Mouse (Mus musculus) heart, embryonic 10.5 days (tissue): Measurements from ENCODE around the gene Rab5c. TPM values are rescaled to one million over a fixed set of nuclear protein-coding genes. Genes with fewer than 3 reads are reported as not detected.
A peak's percentile ranks its signal among the peaks of the same experiment; 100 is the strongest.

Source experiments
- DNase-seq: peaks from one replicate; pipeline ENCODE4 v3.0.0-alpha.2; 2017; ENCODE audit warnings: low spot score
- H3K27ac ChIP-seq: fragments of 300-500 bp; sonication (generic); 2 replicates; pipeline ENCODE4 v1.5.1; 2016; ENCODE audit warnings: mild to moderate bottlenecking
- H3K27me3 ChIP-seq: fragments of 300-500 bp; sonication (generic); 2 replicates; pipeline ENCODE4 v1.6.1; 2016; ENCODE audit warnings: mild to moderate bottlenecking; ENCODE audit not compliant: poor library complexity, insufficient read depth, severe bottlenecking
- H3K36me3 ChIP-seq: fragments of 300-500 bp; sonication (generic); 2 replicates; pipeline ENCODE4 v1.6.1; 2016; ENCODE audit warnings: mild to moderate bottlenecking, moderate library complexity
- H3K4me1 ChIP-seq: fragments of 300-500 bp; sonication (generic); 2 replicates; pipeline ENCODE4 v1.6.1; 2016; ENCODE audit warnings: mild to moderate bottlenecking
- H3K4me3 ChIP-seq: fragments of 300-500 bp; sonication (generic); 2 replicates; pipeline ENCODE4 v1.5.1; 2016; ENCODE audit warnings: mild to moderate bottlenecking, moderate library complexity
- H3K9me3 ChIP-seq: fragments of 300-500 bp; sonication (generic); 2 replicates; pipeline ENCODE4 v1.6.1; 2016; ENCODE audit warnings: mild to moderate bottlenecking, moderate library complexity
- WGBS: fragments of 180-500 bp; shearing (Covaris S2); methylation state at CpG from one replicate; pipeline ENCODE4 v1.1.7; 2016; 5-methylcytosine and 5-hydroxymethylcytosine counted together
- polyA plus RNA-seq: library from polyadenylated mRNA; unstranded; fragments of >200 nt; fragmentation: Nextera tagmentation; extraction: Ambion mirVana; gene quantifications from 2 replicates; pipeline ENCODE4 v1.2.1, GENCODE M21; 2016

Rab5c gene
- polyA plus RNA-seq, 1 experiment from 2014 or later = 13.9 TPM

DNA sequence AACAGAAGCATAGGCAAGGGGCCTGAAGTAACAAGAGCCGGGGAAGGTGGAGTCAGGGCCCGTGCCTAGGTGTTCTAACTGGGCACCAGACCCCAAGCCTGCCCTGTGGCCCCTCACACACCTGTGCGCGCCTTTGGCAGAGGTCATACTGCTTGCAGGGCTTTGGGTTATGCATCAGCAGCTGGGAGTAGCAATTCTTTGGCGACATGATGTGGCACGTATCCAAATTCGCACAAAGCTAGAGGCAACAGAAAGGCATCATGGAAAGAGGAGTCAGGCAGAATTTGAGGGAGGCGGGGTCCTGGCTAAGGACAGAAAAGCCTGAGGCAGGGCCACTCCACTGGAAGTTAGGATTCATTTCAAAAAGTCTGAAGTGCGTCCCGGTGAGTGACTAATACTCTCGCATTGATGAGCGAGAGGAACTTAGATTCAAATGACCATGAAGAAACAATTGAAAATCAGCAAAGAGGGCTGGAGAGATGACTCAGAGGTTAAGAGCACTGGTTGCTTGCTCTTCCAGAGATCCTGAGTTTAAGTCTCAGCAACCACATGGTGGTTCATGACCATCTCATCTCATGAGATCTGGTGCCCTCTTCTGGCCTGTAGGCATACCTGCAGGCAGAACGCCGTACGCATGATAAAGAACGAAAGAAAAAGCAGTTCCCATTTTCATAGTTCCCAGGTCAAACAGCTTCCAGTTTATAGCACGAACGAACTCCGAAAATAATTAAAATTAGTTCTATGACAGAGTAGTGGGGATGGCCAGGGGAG lies 35.7 kb downstream of the Rab5c start:
- DNase-seq = peak; percentile 86
- Histone ChIP-seq H3K27ac (no peak overlapping the region), H3K9me3 (no peaks in the 10 kb centered on the region), H3K4me3 (peak overlapping the region; percentile 40; the same call in 1 of the 2 replicates), H3K36me3 (peaks cover 31% of the 10 kb centered on the region), H3K4me1 (peaks cover 18% of the 10 kb centered on the region), H3K27me3 (peaks cover 16% of the 10 kb centered on the region; the same call in 1 of the 2 replicates)
- 36% methylated on average over 19 of the region's 19 CpGs for WGBS

DNA sequence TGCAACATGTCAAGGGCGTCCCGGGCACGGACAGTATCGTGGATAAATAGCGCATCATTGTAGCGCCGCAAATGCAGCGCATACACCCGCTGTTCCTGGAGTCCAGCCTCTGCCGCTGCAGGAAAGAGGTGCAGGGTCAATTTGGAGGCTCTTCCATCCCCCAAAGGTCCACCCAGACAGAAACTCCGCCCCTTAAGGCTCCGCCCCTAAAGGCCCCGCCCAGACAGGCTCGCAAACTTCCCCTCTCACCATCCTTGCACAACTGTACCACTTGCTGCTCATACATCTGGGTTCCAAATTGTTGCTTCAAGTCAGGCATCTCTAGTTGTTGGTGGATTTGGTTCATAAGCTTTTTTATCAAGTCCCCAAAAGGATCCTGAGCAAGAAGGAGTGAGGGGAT lies 36.7 kb downstream of the Rab5c start:
- DNase-seq = no peak
- Histone ChIP-seq H3K27ac (no peak overlapping the region), H3K4me3 (peak overlapping the region; percentile 43), H3K36me3 (peaks cover 22% of the 10 kb centered on the region), H3K9me3 (no peaks in the 10 kb centered on the region), H3K4me1 (peaks cover 18% of the 10 kb centered on the region), H3K27me3 (peaks cover 18% of the 10 kb centered on the region; the same call in 1 of the 2 replicates)
- WGBS = 5% methylated on average over 14 of the region's 14 CpGs

- Histone ChIP-seq H3K36me3 (peaks cover 16% of the 10 kb centered on the region), H3K27me3 (peaks cover 18% of the 10 kb centered on the region; the same call in 1 of the 2 replicates), H3K4me1 (peaks cover 18% of the 10 kb centered on the region), H3K9me3 (no peaks in the 10 kb centered on the region), H3K27ac (no peak overlapping the region), H3K4me3 (no peak overlapping the region)
- no peak for DNase-seq
- 71% methylated on average over 3 of the region's 3 CpGs for WGBS
Observed at GRCm38 (mm10) chr11:100700710-100701109, 37.3 kb downstream of the Rab5c start.

GRCm38 (mm10) chr11:100697921-100698320 lies 40.1 kb downstream of the Rab5c start:
- Histone ChIP-seq H3K27me3 (peaks cover 19% of the 10 kb centered on the region), H3K36me3 (no peaks in the 10 kb centered on the region), H3K4me1 (peaks cover 20% of the 10 kb centered on the region), H3K27ac (no peak overlapping the region; the same call in 1 of the 2 replicates), H3K4me3 (no peak overlapping the region), H3K9me3 (no peaks in the 10 kb centered on the region)
- 73% methylated on average over 7 of the region's 7 CpGs for WGBS
- DNase-seq = no peak

DNA sequence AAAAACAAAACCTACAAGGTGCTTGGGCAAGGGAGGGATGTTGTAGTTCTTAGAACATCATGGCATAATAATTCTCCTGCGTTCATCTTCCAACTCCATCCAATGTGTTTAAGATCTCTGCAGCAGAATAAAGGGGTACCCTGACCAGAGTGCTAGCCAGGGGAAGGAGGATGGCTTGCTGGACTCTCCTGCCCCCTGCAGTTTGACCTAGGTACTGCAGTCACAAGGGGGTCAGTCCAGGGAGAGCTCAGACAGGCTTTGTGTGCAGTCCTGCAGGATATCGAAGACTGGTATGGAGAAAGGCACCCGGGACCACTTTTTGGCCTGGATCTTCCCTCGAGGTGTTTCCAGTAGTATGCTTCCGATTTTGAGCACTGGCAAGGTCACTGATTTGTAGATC lies 43.1 kb downstream of the Rab5c start:
- no peaks in the 10 kb centered on the region for H3K36me3 ChIP-seq
- peaks cover 42% of the 10 kb centered on the region for H3K27me3 ChIP-seq
- no peak overlapping the region for H3K4me3 ChIP-seq
- peaks cover 19% of the 10 kb centered on the region for H3K4me1 ChIP-seq
- no peak overlapping the region for H3K27ac ChIP-seq
- 39% methylated on average over 5 of the region's 5 CpGs for WGBS
- H3K9me3 ChIP-seq = no peaks in the 10 kb centered on the region
- peak; percentile 86 for DNase-seq

DNA sequence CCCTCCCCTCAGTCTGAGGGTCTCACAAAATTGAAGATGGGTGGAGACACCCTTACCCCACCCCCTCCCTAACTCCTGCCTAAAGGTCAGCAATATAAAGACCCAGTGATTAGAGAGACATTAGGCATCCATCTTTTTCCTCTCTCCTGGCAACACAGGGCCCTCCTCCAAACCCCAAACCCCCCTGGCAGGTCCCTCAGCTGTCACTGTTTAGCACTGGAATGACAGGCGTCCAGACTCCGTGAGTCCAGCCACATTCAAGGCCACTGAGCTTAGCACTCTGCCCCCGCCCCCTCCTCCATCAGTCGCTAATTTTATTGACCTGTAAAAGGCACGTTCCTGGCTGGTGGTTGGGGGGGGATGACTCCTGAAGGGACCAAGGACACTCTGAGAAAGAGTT lies 44.9 kb downstream of the Rab5c start:
- Histone ChIP-seq H3K27ac (no peak overlapping the region), H3K27me3 (peaks cover 44% of the 10 kb centered on the region), H3K4me3 (no peak overlapping the region), H3K9me3 (no peaks in the 10 kb centered on the region), H3K36me3 (no peaks in the 10 kb centered on the region), H3K4me1 (peaks cover 19% of the 10 kb centered on the region)
- no peak for DNase-seq
- WGBS = 30% methylated on average over 5 of the region's 5 CpGs

DNA sequence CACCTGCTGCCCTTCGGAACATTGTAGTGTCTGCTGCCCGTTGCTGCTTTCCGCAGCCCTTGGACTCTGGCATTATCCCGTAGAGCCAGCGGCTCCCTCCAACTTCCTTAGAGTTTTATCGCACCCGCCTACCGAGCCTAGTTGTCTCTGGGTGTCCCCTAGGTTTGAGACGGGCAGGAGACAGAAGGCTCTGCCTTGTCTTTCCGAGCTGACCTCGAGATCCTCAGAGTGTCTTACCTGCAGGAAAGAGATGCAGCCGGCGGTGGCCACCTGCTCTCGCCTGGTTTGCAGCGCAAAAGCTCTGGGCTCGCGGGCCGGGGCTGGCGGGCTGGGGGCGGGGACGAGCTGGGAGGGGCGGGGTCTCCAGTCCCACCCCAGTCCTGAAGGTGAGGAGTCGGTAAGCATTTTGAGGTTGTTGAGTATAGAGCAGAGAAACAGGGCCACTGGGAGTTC lies 45.8 kb downstream of the Rab5c start, which contains the start of gene Zfp385c:
Gene Zfp385c (minus strand): TSS at position 292 of the 453 bp plus-strand sequence.
- H3K4me3 ChIP-seq = peak within 1 kb of the TSS; percentile 58
- H3K4me1 ChIP-seq = peaks cover 19% of the 10 kb centered on the region
- DNase-seq = no peak
- 3% methylated on average over 23 of the region's 23 CpGs for WGBS
- H3K36me3 ChIP-seq = no peaks in the 10 kb centered on the region
- H3K9me3 ChIP-seq = no peaks in the 10 kb centered on the region
- H3K27ac ChIP-seq = no peak within 1 kb of the TSS
- peaks cover 44% of the 10 kb centered on the region for H3K27me3 ChIP-seq

DNA sequence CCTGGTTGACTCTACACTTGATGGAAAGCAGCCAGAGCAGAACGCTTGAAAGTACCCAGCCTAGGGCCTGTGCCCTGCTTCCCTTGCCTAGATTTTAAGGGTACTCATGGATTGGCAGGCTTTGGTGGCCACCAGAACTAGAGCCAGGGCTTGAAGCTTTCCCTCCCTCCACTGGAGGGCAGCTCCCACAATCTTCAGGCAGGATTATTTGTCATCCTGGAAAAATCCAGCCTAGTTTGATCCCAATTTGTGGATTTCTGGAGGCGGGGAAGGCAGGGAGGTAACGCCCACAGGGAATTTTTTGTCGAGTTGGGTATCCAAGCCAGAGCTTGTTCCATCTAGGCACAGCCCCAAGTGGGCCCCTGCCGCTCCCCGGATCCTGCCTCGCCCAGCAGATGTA lies 47.6 kb downstream of the Rab5c start:
- no peak for DNase-seq
- peaks cover 19% of the 10 kb centered on the region for H3K4me1 ChIP-seq
- WGBS = 69% methylated on average over 7 of the region's 7 CpGs
- no peak overlapping the region for H3K27ac ChIP-seq
- H3K36me3 ChIP-seq = no peaks in the 10 kb centered on the region
- H3K9me3 ChIP-seq = no peaks in the 10 kb centered on the region
- H3K4me3 ChIP-seq = no peak overlapping the region
- H3K27me3 ChIP-seq = peaks cover 41% of the 10 kb centered on the region

- peaks cover 19% of the 10 kb centered on the region for H3K4me1 ChIP-seq
- DNase-seq = no peak
- H3K4me3 ChIP-seq = no peak overlapping the region
- no peaks in the 10 kb centered on the region for H3K36me3 ChIP-seq
- H3K9me3 ChIP-seq = no peaks in the 10 kb centered on the region
- no peak overlapping the region for H3K27ac ChIP-seq
- peaks cover 36% of the 10 kb centered on the region for H3K27me3 ChIP-seq
- 68% methylated on average over 4 of the region's 4 CpGs for WGBS
Observed at GRCm38 (mm10) chr11:100688443-100688842, 49.6 kb downstream of the Rab5c start.

- peaks cover 25% of the 10 kb centered on the region for H3K27me3 ChIP-seq
- no peak overlapping the region for H3K4me3 ChIP-seq
- H3K4me1 ChIP-seq = peaks cover 7% of the 10 kb centered on the region
- no peaks in the 10 kb centered on the region for H3K36me3 ChIP-seq
- no peak overlapping the region for H3K27ac ChIP-seq
- WGBS = 74% methylated on average over 7 of the region's 7 CpGs
- H3K9me3 ChIP-seq = no peaks in the 10 kb centered on the region
- DNase-seq = no peak
Observed at GRCm38 (mm10) chr11:100687265-100687664, 50.8 kb downstream of the Rab5c start.

DNA sequence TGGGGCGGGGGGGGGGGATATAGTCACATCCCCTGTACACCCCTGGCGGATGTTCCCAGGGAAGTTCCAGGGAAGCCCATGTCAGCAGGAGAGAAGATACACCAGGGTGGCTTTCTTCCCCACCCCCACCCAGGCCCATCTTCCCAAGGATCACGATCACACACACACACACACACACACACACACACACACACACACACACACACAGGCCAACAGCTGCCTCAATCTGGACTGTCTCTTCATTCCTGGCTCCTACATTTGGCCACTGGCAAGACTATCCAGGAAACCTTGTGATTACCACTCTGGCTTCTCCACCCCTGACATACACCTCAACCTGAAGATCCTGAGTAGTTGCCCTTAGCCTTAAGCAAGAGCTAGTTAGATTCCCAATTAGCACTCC lies 52.6 kb downstream of the Rab5c start:
- Histone ChIP-seq H3K36me3 (no peaks in the 10 kb centered on the region), H3K27me3 (peaks cover 6% of the 10 kb centered on the region), H3K4me1 (peaks cover 5% of the 10 kb centered on the region; the same call in 1 of the 2 replicates), H3K27ac (no peak overlapping the region), H3K4me3 (no peak overlapping the region), H3K9me3 (no peaks in the 10 kb centered on the region)
- DNase-seq = no peak
- 66% methylated on average over 2 of the region's 3 CpGs for WGBS

GRCm38 (mm10) chr11:100684084-100684483 lies 53.9 kb downstream of the Rab5c start:
- Histone ChIP-seq H3K4me1 (peaks cover 5% of the 10 kb centered on the region; the same call in 1 of the 2 replicates), H3K36me3 (no peaks in the 10 kb centered on the region), H3K27me3 (peaks cover 8% of the 10 kb centered on the region), H3K4me3 (no peak overlapping the region), H3K9me3 (no peaks in the 10 kb centered on the region), H3K27ac (no peak overlapping the region)
- 41% methylated on average over 2 of the region's 2 CpGs for WGBS
- DNase-seq = no peak

DNA sequence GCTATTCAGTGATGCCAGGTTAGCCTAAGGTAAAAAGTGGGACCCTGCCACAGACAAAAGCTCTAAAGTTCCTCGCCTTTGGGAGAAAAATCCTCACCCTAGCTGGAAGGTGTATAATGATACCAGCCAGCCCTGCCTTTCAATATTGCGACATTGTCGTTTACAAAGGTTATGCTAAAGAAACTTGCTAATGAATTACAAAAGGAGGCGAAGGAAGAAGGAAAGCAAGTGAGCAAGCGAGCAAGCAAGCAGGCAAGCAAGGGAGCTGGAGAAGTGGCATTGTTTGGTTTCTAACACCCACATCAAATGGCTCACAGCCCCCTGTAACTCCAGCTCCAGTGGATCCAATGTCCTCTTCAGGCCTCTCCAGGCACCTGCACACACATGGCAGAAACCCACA lies 55.5 kb downstream of the Rab5c start:
- DNase-seq = no peak
- H3K36me3 ChIP-seq = no peaks in the 10 kb centered on the region
- 74% methylated on average over 5 of the region's 5 CpGs for WGBS
- H3K4me3 ChIP-seq = no peak overlapping the region
- H3K27ac ChIP-seq = no peak overlapping the region
- no peaks in the 10 kb centered on the region for H3K9me3 ChIP-seq
- peaks cover 19% of the 10 kb centered on the region for H3K27me3 ChIP-seq
- peaks cover 11% of the 10 kb centered on the region; the same call in 1 of the 2 replicates for H3K4me1 ChIP-seq
